10 mouse cellular contexts compared by ENCODE assay signal in genomic region chr11:109210772-109211171, GRCm38 (mm10).
A peak's percentile ranks its signal among the peaks of the same experiment; 100 is the strongest.
DNase-seq lines count a peak whose midpoint lies in the region; ATAC-seq lines count a peak whose summit lies in the region.
"Had no signal": no experiment of that assay in that cellular context is flagged by ENCODE, and none has a peak within 500 bp of the region (broad histone marks: within the 10 kb centered on the region; RNA-seq: fewer than 3 reads in every experiment).

No protein-coding gene starts in this region.

- no peak overlapping the region for H3K9ac ChIP-seq in hindbrain, embryonic 14.5 days
- H3K9ac ChIP-seq in lung, embryonic 16.5 days (ENCODE audit: low read length): no peak overlapping the region
- no peak overlapping the region for H3K9ac ChIP-seq in neural tube, embryonic 12.5 days
- H3K9ac ChIP-seq: liver, embryonic 15.5 days had no signal

- no peak for ATAC-seq in hindbrain, embryonic 14.5 days (ENCODE audit: low FRiP score)
- ATAC-seq in lung, embryonic 16.5 days (ENCODE audit: low read depth): peak; percentile 64; the same call in 1 of the 2 replicates
- no peak for ATAC-seq in neural tube, embryonic 12.5 days (ENCODE audit: low FRiP score, low read depth)
- no peak for ATAC-seq in megakaryocyte progenitor cell, adult 5-6 weeks (replicated peaks; ENCODE audit: poor library complexity)

- H3K4me1 ChIP-seq in hindbrain, embryonic 10.5 days (replicated peaks): peaks cover 49% of the 10 kb centered on the region
- peaks cover 13% of the 10 kb centered on the region; the same call in 1 of the 2 replicates for H3K4me1 ChIP-seq in hindbrain, embryonic 14.5 days (replicated peaks; ENCODE audit: control insufficient read depth, insufficient read depth, low read length)
- H3K4me1 ChIP-seq in lung, embryonic 16.5 days (replicated peaks; ENCODE audit: control insufficient read depth, insufficient read depth, low read length): peaks cover 5% of the 10 kb centered on the region; the same call in 1 of the 2 replicates
- peaks cover 35% of the 10 kb centered on the region for H3K4me1 ChIP-seq in neural tube, embryonic 12.5 days
- H3K4me1 ChIP-seq: liver, embryonic 15.5 days had no signal

- H3K36me3 ChIP-seq in hindbrain, embryonic 10.5 days: no peaks in the 10 kb centered on the region
- no peaks in the 10 kb centered on the region for H3K36me3 ChIP-seq in hindbrain, embryonic 14.5 days (replicated peaks; ENCODE audit: control insufficient read depth, insufficient read depth)
- no peaks in the 10 kb centered on the region for H3K36me3 ChIP-seq in lung, embryonic 16.5 days (ENCODE audit: control insufficient read depth, insufficient read depth, low read length)
- no peaks in the 10 kb centered on the region for H3K36me3 ChIP-seq in neural tube, embryonic 12.5 days
- H3K36me3 ChIP-seq: liver, embryonic 15.5 days had no signal

- no peaks in the 10 kb centered on the region for H3K9me3 ChIP-seq in hindbrain, embryonic 10.5 days
- no peaks in the 10 kb centered on the region for H3K9me3 ChIP-seq in hindbrain, embryonic 14.5 days (ENCODE audit: control insufficient read depth, low read length)
- H3K9me3 ChIP-seq in lung, embryonic 16.5 days (ENCODE audit: control insufficient read depth, low read length): no peaks in the 10 kb centered on the region
- no peaks in the 10 kb centered on the region for H3K9me3 ChIP-seq in neural tube, embryonic 12.5 days
- H3K9me3 ChIP-seq: liver, embryonic 15.5 days had no signal

- H3K27me3 ChIP-seq in hindbrain, embryonic 10.5 days (ENCODE audit: insufficient read depth, poor library complexity, severe bottlenecking): peaks cover 19% of the 10 kb centered on the region
- H3K27me3 ChIP-seq in hindbrain, embryonic 14.5 days (ENCODE audit: control insufficient read depth, insufficient read depth, low read length): no peaks in the 10 kb centered on the region
- no peaks in the 10 kb centered on the region for H3K27me3 ChIP-seq in lung, embryonic 16.5 days (ENCODE audit: control insufficient read depth, insufficient read depth, low read depth, low read length)
- H3K27me3 ChIP-seq in neural tube, embryonic 12.5 days (replicated peaks): no peaks in the 10 kb centered on the region
- H3K27me3 ChIP-seq: liver, embryonic 15.5 days had no signal

- peak; percentile 40 for DNase-seq in hindbrain, embryonic 10.5 days (ENCODE audit: low spot score)
- DNase-seq in hindbrain, embryonic 14.5 days (ENCODE audit: low spot score): no peak
- DNase-seq in embryo, embryonic 9.5 days (ENCODE audit: extremely low spot score): peak; percentile 31
- no peak for DNase-seq in kidney, postnatal 10 days
- no peak for DNase-seq in spleen, postnatal 4 days (ENCODE audit: low spot score in 2 of 2)
- DNase-seq: heart, adult 18-20 months had no signal

- peak overlapping the region; percentile 84 for H3K27ac ChIP-seq in hindbrain, embryonic 10.5 days
- no peak overlapping the region for H3K27ac ChIP-seq in hindbrain, embryonic 14.5 days
- no peak overlapping the region for H3K27ac ChIP-seq in lung, embryonic 16.5 days (ENCODE audit: low read length)
- no peak overlapping the region; the same call in 1 of the 2 replicates for H3K27ac ChIP-seq in neural tube, embryonic 12.5 days
- H3K27ac ChIP-seq: liver, embryonic 15.5 days had no signal

- no peak overlapping the region for H3K4me2 ChIP-seq in hindbrain, embryonic 14.5 days (replicated peaks)
- no peak overlapping the region for H3K4me2 ChIP-seq in lung, embryonic 16.5 days (ENCODE audit: low read depth, low read length)
- H3K4me2 ChIP-seq in neural tube, embryonic 12.5 days (replicated peaks): peak overlapping the region; percentile 31
- H3K4me2 ChIP-seq: liver, embryonic 15.5 days had no signal

- H3K4me3 ChIP-seq in hindbrain, embryonic 10.5 days: peak overlapping the region; percentile 16; the same call in 1 of the 2 replicates
- H3K4me3 ChIP-seq in hindbrain, embryonic 14.5 days (replicated peaks; ENCODE audit: low read length): no peak overlapping the region
- no peak overlapping the region for H3K4me3 ChIP-seq in lung, embryonic 16.5 days (ENCODE audit: low read length)
- H3K4me3 ChIP-seq in neural tube, embryonic 12.5 days: no peak overlapping the region
- H3K4me3 ChIP-seq: liver, embryonic 15.5 days had no signal

- WGBS in hindbrain, embryonic 10.5 days: 31% methylated on average over 11 of the region's 11 CpGs
- 11% methylated on average over 11 of the region's 11 CpGs for WGBS in hindbrain, embryonic 14.5 days
- 29% methylated on average over 11 of the region's 11 CpGs for WGBS in lung, embryonic 16.5 days
- WGBS in neural tube, embryonic 12.5 days: 11% methylated on average over 11 of the region's 11 CpGs

Comparison
In these comparisons a context has a peak if more than half of its experiments do, and no peak if none do; other contexts are left out.
1. DNase-seq: peak in hindbrain, embryonic 10.5 days (single experiment) and embryo, embryonic 9.5 days (single experiment); none in hindbrain, embryonic 14.5 days (single experiment), kidney, postnatal 10 days (single experiment) and spleen, postnatal 4 days (0 of 2).